Mouse (Mus musculus): ENCODE results near the gene Dus3l.

DNA sequence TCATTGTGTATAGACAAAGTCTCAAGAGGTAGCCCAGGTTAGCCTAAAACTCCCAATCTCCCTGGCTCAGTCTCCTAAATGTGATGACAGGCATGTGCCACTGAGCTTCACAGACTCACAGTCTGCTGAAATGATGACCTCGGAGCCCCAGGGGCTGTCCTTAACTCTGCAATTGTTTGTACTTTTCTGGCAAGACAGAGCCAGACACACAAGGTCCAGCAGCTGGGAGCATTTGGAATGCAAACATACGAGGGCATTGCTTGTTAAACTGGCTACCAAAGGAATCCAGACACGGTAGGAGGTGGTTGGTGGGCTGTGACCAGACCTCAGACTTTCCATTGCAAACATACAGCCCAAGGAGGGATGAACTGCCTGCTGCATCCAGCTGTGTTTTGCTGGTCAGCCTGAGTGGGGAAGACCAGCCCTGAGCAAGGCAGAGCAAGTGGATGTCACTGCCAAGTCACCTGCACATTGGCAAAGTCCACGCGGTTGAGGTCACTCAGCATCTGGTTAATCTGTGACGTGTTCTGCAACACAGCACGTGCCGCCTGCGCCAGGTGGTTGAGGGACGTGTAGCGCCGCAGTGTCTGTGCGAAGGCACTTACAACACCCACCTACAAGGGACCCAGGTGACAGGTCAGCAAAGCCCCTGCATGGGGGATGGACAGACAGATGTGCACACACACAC, 15.9 kb downstream of the Dus3l start:
- TF ChIP-seq CTCF (conservative IDR thresholded peaks at IDR 0.05; ENCODE audit: low read length) = no peak
- TF ChIP-seq NANOG (IDR thresholded peaks at IDR 0.05; ENCODE audit: borderline replicate concordance, low read length) = no peak
- no peak for TF ChIP-seq POU5F1 (IDR thresholded peaks at IDR 0.05; ENCODE audit: borderline replicate concordance, low read length)
